Mouse (Mus musculus) embryonic facial prominence, embryonic 14.5 days (tissue): ENCODE data around the gene Il11. TPM values are rescaled to one million over a fixed set of nuclear protein-coding genes. Genes with fewer than 3 reads are reported as not detected.

ENCODE experiments used
- ATAC-seq: fragments of 200-750 bp; cut with Nextera tagmentation; 2 replicates; pipeline ENCODE4 v1.8.0; 2017; ENCODE audit warnings: low read depth, moderate number of reproducible peaks, moderate TSS enrichment
- DNase-seq: peaks from one replicate; pipeline ENCODE4 v3.0.0-alpha.2; 2015; ENCODE audit warnings: low spot score
- H3K27ac ChIP-seq: fragments of 300-500 bp; sonication (generic); replicated peaks from 2 replicates; pipeline ENCODE4 v1.5.1; 2014; ENCODE audit warnings: low read depth, mild to moderate bottlenecking, low read length, moderate library complexity
- H3K27me3 ChIP-seq: fragments of 300-500 bp; sonication (generic); replicated peaks from 2 replicates; pipeline ENCODE4 v1.6.1; 2014; ENCODE audit warnings: low read length; ENCODE audit not compliant: control insufficient read depth, insufficient read depth
- H3K36me3 ChIP-seq: fragments of 300-500 bp; sonication (generic); 2 replicates; pipeline ENCODE4 v1.6.1; 2014; ENCODE audit warnings: low read length, mixed read lengths; ENCODE audit not compliant: control insufficient read depth, insufficient read depth
- H3K4me1 ChIP-seq: fragments of 300-500 bp; sonication (generic); 2 replicates; pipeline ENCODE4 v1.6.1; 2014; ENCODE audit warnings: antibody characterized with exemption, low read length; ENCODE audit not compliant: control insufficient read depth, insufficient read depth
- H3K4me2 ChIP-seq: fragments of 300-500 bp; sonication (generic); 2 replicates; pipeline ENCODE4 v1.6.1; 2014; ENCODE audit warnings: low read depth, mild to moderate bottlenecking, low read length, moderate library complexity, mixed read lengths
- H3K4me3 ChIP-seq: fragments of 300-500 bp; sonication (generic); 2 replicates; pipeline ENCODE4 v1.5.1; 2014; ENCODE audit warnings: low read depth, mild to moderate bottlenecking, low read length
- H3K9ac ChIP-seq: fragments of 300-500 bp; sonication (generic); 2 replicates; pipeline ENCODE4 v1.6.1; 2014; ENCODE audit warnings: low read depth, mild to moderate bottlenecking, low read length, moderate library complexity, mixed read lengths
- H3K9me3 ChIP-seq: fragments of 300-500 bp; sonication (generic); 2 replicates; pipeline ENCODE4 v1.6.1; 2016; ENCODE audit warnings: low read length; ENCODE audit not compliant: control insufficient read depth
- WGBS: fragments of 180-500 bp; shearing (Covaris S2); extraction: QIAGEN DNeasy Blood & Tissue Kit; methylation state at CpG from one replicate; pipeline ENCODE4 v1.1.7; 2014; 5-methylcytosine and 5-hydroxymethylcytosine counted together
- polyA plus RNA-seq: library from polyadenylated mRNA; unstranded; fragments of >200 nt; fragmentation: Nextera tagmentation; extraction: Ambion mirVana; gene quantifications from 2 replicates; pipeline ENCODE4 v1.2.1, GENCODE M21; 2014

The Il11 gene
- polyA plus RNA-seq, 1 experiment from 2014 or later: not detected

GRCm38 (mm10) chr7:4777851-4778637, 4.6 kb downstream of the Il11 start:
- no peak overlapping the region for H3K27ac ChIP-seq
- H3K4me3 ChIP-seq: no peak overlapping the region
- no peaks in the 10 kb centered on the region for H3K9me3 ChIP-seq
- no peak overlapping the region; the same call in 1 of the 2 replicates for H3K4me2 ChIP-seq
- no peak overlapping the region for H3K9ac ChIP-seq
- no peak for ATAC-seq
- H3K36me3 ChIP-seq: no peaks in the 10 kb centered on the region
- H3K4me1 ChIP-seq: 0 out of 2 replicates have a peak, but pooled peaks cover 3% of the 10 kb centered on the region
- DNase-seq: no peak
- WGBS: 5% methylated on average over 17 of the region's 20 CpGs
- peaks cover 48% of the 10 kb centered on the region for H3K27me3 ChIP-seq

- 0% methylated on average over 13 of the region's 56 CpGs for WGBS
- Histone ChIP-seq H3K4me2 (peak overlapping the region; percentile 60), H3K27me3 (peaks cover 48% of the 10 kb centered on the region), H3K9me3 (no peaks in the 10 kb centered on the region), H3K9ac (peak overlapping the region; percentile 48), H3K4me1 (0 out of 2 replicates have a peak, but pooled peaks cover 3% of the 10 kb centered on the region), H3K36me3 (no peaks in the 10 kb centered on the region), H3K4me3 (peak overlapping the region; percentile 36), H3K27ac (no peak overlapping the region)
- DNase-seq: peak; percentile 78
- ATAC-seq: peak; percentile 79
Measured at GRCm38 (mm10) chr7:4776861-4777830, 5.5 kb downstream of the Il11 start.

GRCm38 (mm10) chr7:4776131-4776530, 6.5 kb downstream of the Il11 start:
- H3K36me3 ChIP-seq: no peaks in the 10 kb centered on the region
- no peak for DNase-seq
- H3K27ac ChIP-seq: no peak overlapping the region
- 0 out of 2 replicates have a peak, but pooled peaks cover 3% of the 10 kb centered on the region for H3K4me1 ChIP-seq
- no peak for ATAC-seq
- no peak overlapping the region for H3K9ac ChIP-seq
- H3K27me3 ChIP-seq: peaks cover 44% of the 10 kb centered on the region
- WGBS: 52% methylated on average over 10 of the region's 10 CpGs
- H3K4me2 ChIP-seq: no peak overlapping the region
- H3K9me3 ChIP-seq: no peaks in the 10 kb centered on the region
- no peak overlapping the region for H3K4me3 ChIP-seq

- Histone ChIP-seq H3K9me3 (no peaks in the 10 kb centered on the region), H3K4me1 (no peaks in the 10 kb centered on the region), H3K27ac (no peak within 1 kb of the TSS), H3K27me3 (peaks cover 11% of the 10 kb centered on the region), H3K4me2 (no peak within 1 kb of the TSS), H3K4me3 (no peak within 1 kb of the TSS), H3K9ac (no peak within 1 kb of the TSS), H3K36me3 (no peaks in the 10 kb centered on the region)
- ATAC-seq (no peak), DNase-seq (no peak)
- WGBS: 69% methylated on average over 4 of the region's 5 CpGs
Measured at GRCm38 (mm10) chr7:4771202-4771601, 11.5 kb downstream of the Il11 start, which contains the start of gene Fam71e2. Gene Fam71e2 (minus strand): TSS chr7:4771302.

DNA sequence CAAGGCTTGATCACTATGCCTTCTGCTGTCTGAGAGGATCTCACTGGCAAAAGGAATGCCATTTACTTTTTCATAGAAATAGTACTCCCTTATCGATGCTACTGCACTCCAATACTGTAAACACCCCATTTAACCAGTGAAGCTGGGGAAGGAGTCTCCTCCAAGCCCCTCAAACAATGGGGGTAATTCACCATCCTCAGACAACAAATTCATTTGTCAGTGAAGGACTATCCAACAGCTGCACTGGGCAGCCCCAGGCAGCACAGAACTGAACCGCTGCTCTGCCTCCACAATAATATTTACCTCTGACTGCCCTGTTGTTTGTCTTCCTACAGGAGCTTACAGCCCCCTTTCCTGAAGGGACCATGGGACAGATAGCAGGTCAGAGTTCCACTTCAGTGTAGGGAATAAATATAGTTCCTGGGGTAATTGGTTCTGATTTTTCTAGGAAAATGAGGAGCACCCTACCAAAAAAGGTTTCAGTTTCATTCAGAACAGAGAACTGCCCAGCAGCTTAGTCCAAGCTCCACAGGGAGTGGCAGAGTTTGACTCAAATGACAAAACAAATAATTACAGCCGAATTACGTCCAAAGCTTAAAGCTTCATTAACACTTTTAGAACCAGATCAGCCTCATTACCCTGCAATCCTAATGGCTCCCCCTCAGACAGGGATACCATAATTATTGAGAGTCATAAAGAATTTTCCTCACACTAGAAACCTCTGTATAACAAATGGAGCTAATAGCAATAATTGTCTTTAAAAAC, 17.5 kb downstream of the Il11 start:
- Histone ChIP-seq H3K4me3 (no peak overlapping the region), H3K36me3 (no peaks in the 10 kb centered on the region), H3K27ac (no peak overlapping the region), H3K27me3 (no peaks in the 10 kb centered on the region), H3K9ac (no peak overlapping the region), H3K4me2 (no peak overlapping the region), H3K9me3 (no peaks in the 10 kb centered on the region), H3K4me1 (peaks cover 5% of the 10 kb centered on the region; the same call in 1 of the 2 replicates)
- no peak for ATAC-seq
- no peak for DNase-seq
- 11% methylated on average over 4 of the region's 4 CpGs for WGBS

- Histone ChIP-seq H3K27ac (no peak overlapping the region), H3K36me3 (no peaks in the 10 kb centered on the region), H3K4me3 (no peak overlapping the region), H3K9me3 (no peaks in the 10 kb centered on the region), H3K4me2 (no peak overlapping the region), H3K27me3 (no peaks in the 10 kb centered on the region), H3K9ac (no peak overlapping the region), H3K4me1 (no peaks in the 10 kb centered on the region)
- ATAC-seq: no peak
- WGBS: 44% methylated on average over 1 of the region's 1 CpGs
- no peak for DNase-seq
Measured at GRCm38 (mm10) chr7:4759670-4760069, 23.0 kb downstream of the Il11 start.

DNA sequence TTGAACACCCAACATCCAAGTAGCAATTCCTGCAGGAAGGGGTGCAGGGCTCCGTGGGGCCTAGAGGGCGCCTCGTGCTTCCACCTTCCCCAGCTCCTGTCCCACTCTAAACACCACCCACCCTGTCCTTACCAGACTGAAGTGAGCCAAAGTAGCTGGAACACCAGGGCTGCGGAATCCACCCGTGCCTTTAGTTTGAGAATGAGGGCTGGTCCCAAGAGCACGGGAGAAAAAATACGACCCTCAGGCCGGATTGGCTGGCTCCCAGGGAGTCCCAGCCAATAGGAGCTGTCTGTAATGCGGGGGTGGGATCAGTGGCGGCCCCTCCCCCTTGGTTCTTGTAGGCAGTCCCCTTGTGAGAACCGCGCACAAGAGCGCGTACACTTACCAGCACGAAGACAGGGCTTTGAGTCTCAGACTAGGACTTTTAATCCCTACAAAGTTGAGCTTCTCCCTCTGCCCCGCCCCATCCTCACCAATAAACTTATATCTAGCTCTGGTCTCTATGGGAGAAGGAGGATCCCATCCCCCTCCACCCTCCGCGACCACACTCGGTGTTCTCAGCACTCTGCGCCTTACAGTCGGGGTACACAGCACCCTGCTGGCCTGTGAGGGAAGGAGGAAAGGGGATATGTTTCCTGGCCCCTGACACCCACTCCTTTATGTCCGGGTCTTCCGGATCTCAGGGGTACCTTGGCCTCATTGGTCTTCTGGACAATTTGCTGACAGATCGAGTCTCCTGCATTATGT, 29.7 kb downstream of the Il11 start, which contains the start of gene Cox6b2:
TSS of gene Cox6b2 (minus strand) at position 274 of the 750 bp plus-strand sequence.
- peak within 1 kb of the TSS; percentile 53 for H3K27ac ChIP-seq
- WGBS: 4% methylated on average over 24 of the region's 24 CpGs
- H3K9me3 ChIP-seq: no peaks in the 10 kb centered on the region
- ATAC-seq: peak; percentile 94
- H3K27me3 ChIP-seq: no peaks in the 10 kb centered on the region
- peak within 1 kb of the TSS; percentile 63 for H3K4me2 ChIP-seq
- no peaks in the 10 kb centered on the region for H3K36me3 ChIP-seq
- H3K4me1 ChIP-seq: peaks cover 14% of the 10 kb centered on the region
- H3K9ac ChIP-seq: peak within 1 kb of the TSS; percentile 26
- peak within 1 kb of the TSS; percentile 41 for H3K4me3 ChIP-seq
- peak; percentile 97 for DNase-seq
